7 mouse cellular contexts compared by ENCODE assay signal in genomic region chr6:73246821-73247220, GRCm38 (mm10).
"Had no signal": no experiment of that assay in that cellular context is flagged by ENCODE, and none has a peak within 500 bp of the region (broad histone marks: within the 10 kb centered on the region; RNA-seq: fewer than 3 reads in every experiment).

No protein-coding gene starts in this region.

- H3K9me3 ChIP-seq: limb, embryonic 13.5 days; liver, embryonic 12.5 days; midbrain, embryonic 10.5 days; neural tube, embryonic 15.5 days; stomach, embryonic 15.5 days had no signal

- H3K4me1 ChIP-seq: stomach, embryonic 15.5 days had no signal

- H3K36me3 ChIP-seq: limb, embryonic 13.5 days; midbrain, embryonic 10.5 days; neural tube, embryonic 15.5 days; stomach, embryonic 15.5 days had no signal

- H3K4me3 ChIP-seq: layer of hippocampus, adult 2 months; liver, embryonic 12.5 days; neural tube, embryonic 15.5 days; stomach, embryonic 15.5 days had no signal

- H3K9ac ChIP-seq: limb, embryonic 13.5 days; liver, embryonic 12.5 days; neural tube, embryonic 15.5 days; stomach, embryonic 15.5 days had no signal

- H3K27ac ChIP-seq: layer of hippocampus, adult 2 months; limb, embryonic 13.5 days; liver, embryonic 12.5 days; midbrain, embryonic 10.5 days; neural tube, embryonic 15.5 days; stomach, embryonic 15.5 days had no signal

- H3K27me3 ChIP-seq: limb, embryonic 13.5 days; liver, embryonic 12.5 days; neural tube, embryonic 15.5 days; stomach, embryonic 15.5 days had no signal

- ATAC-seq: liver, embryonic 12.5 days had no signal

- DNase-seq: kidney, adult 11 months had no signal
